Comparison of ENCODE assay signal across 9 mouse cellular contexts in genomic region chr2:153446017-153446408, GRCm38 (mm10). TPM values are rescaled to one million over a fixed set of nuclear protein-coding genes. Genes with fewer than 3 reads are reported as not detected.
DNase-seq lines count a peak whose midpoint lies in the region; ATAC-seq and TF ChIP-seq lines count a peak whose summit lies in the region.
"Had no signal": no experiment of that assay in that cellular context is flagged by ENCODE, and none has a peak within 500 bp of the region (broad histone marks: within the 10 kb centered on the region; RNA-seq: fewer than 3 reads in every experiment).

No protein-coding gene starts in this region.

- peaks cover 17% of the 10 kb centered on the region for H3K27me3 ChIP-seq in spleen, adult 2 months (ENCODE audit: control insufficient read depth, insufficient read depth, low read length)
- no peaks in the 10 kb centered on the region for H3K27me3 ChIP-seq in kidney, adult 2 months (replicated peaks; ENCODE audit: control insufficient read depth, insufficient read depth, low read length)
- peaks cover 32% of the 10 kb centered on the region for H3K27me3 ChIP-seq in liver, embryonic 13.5 days

- H3K9me3 ChIP-seq in liver, embryonic 13.5 days (replicated peaks), result no peaks in the 10 kb centered on the region

- 2% methylated on average over 8 of the region's 8 CpGs for WGBS in spleen, adult 2 months
- under 1% methylated on average over 8 of the region's 8 CpGs for WGBS in kidney, adult 2 months
- under 1% methylated on average over 8 of the region's 8 CpGs for WGBS in liver, embryonic 13.5 days (ENCODE audit: insufficient replicate concordance)

- no peak for TF ChIP-seq POLR2A in spleen, adult 2 months (IDR thresholded peaks at IDR 0.05; ENCODE audit: low read depth, low read length)
- no peak for TF ChIP-seq POLR2A in kidney, adult 2 months (IDR thresholded peaks at IDR 0.05; ENCODE audit: low read depth, low read length)

- peaks cover 1% of the 10 kb centered on the region for H3K4me1 ChIP-seq in spleen, adult 2 months (ENCODE audit: control insufficient read depth, insufficient read depth, insufficient read length)
- peaks cover 7% of the 10 kb centered on the region for H3K4me1 ChIP-seq in kidney, adult 2 months (ENCODE audit: control insufficient read depth, insufficient read depth, low read length)
- H3K4me1 ChIP-seq in liver, embryonic 13.5 days (replicated peaks), result peaks cover 58% of the 10 kb centered on the region

- DNase-seq in spleen, adult 2 months (ENCODE audit: low read depth in 1 of 2, low spot score in 2 of 2), result peak; percentile 22 to 45
- no peak for DNase-seq in spleen, adult 12 weeks (ENCODE audit: low spot score)
- DNase-seq in cerebellum, adult 8-10 months, result peak; percentile 65
- peak; percentile 80 for DNase-seq in kidney, adult 2 months
- DNase-seq in liver, embryonic 13.5 days, result no peak
- DNase-seq in naive thymus-derived CD4-positive, alpha-beta T cell, adult 2 months (ENCODE audit: low read depth), result peak; percentile 85
- DNase-seq in ovary, postnatal 10 days (ENCODE audit: low spot score), result no peak

- no peak overlapping the region for H3K4me3 ChIP-seq in spleen, adult 2 months (ENCODE audit: extremely low read depth, insufficient read depth, insufficient read length)
- H3K4me3 ChIP-seq in kidney, adult 2 months (ENCODE audit: insufficient read depth, low read depth, low read length), result peak overlapping the region; percentile 94
- peak overlapping the region; percentile 71 for H3K4me3 ChIP-seq in liver, embryonic 13.5 days (replicated peaks)

- H3K4me2 ChIP-seq in liver, embryonic 13.5 days, result peak overlapping the region; percentile 99

- no peak overlapping the region for H3K27ac ChIP-seq in spleen, adult 2 months (ENCODE audit: insufficient read depth, low read length)
- H3K27ac ChIP-seq in kidney, adult 2 months (ENCODE audit: insufficient read depth, low read depth, low read length), result no peak overlapping the region
- H3K27ac ChIP-seq in liver, embryonic 13.5 days, result no peak overlapping the region

- H3K9ac ChIP-seq in liver, embryonic 13.5 days, result peak overlapping the region; percentile 80; the same call in 1 of the 2 replicates

- no peak; the same call in 1 of the 2 replicates for TF ChIP-seq CTCF in spleen, adult 2 months (IDR thresholded peaks at IDR 0.05; ENCODE audit: extremely low read depth, insufficient read depth, insufficient read length, insufficient replicate concordance)
- 0 out of 2 replicates have a peak, but pooled peaks have one; percentile 25 for TF ChIP-seq CTCF in kidney, adult 2 months (conservative IDR thresholded peaks at IDR 0.05; ENCODE audit: insufficient read depth, insufficient read length, low read depth, low read length)

- ATAC-seq in granulocyte monocyte progenitor cell, adult 5-6 weeks (replicated peaks; ENCODE audit: poor library complexity, severe bottlenecking), result peak; percentile 30; the same call in 1 of the 2 replicates
- no peak for ATAC-seq in liver, embryonic 13.5 days (ENCODE audit: low read depth)

- H3K36me3 ChIP-seq in spleen, adult 2 months (ENCODE audit: control insufficient read depth, insufficient read depth, low read length), result no peaks in the 10 kb centered on the region
- H3K36me3 ChIP-seq in kidney, adult 2 months (ENCODE audit: control insufficient read depth, insufficient read depth, low read length), result no peaks in the 10 kb centered on the region
- H3K36me3 ChIP-seq in liver, embryonic 13.5 days, result no peaks in the 10 kb centered on the region

RNA-seq across cellular contexts. Expression of gene 4930404H24Rik, which starts 46.6 kb away (rescaled TPM):
- not detected in 2 replicates for polyA plus RNA-seq in spleen, adult 2 months (2012; rRNA removed)
- not detected in 2 replicates for total RNA-seq in granulocyte monocyte progenitor cell, adult 5-6 weeks (2014; fragmentation: Nextera tagmentation)
- not detected in 2 replicates for total RNA-seq in granulocyte monocyte progenitor cell, adult 5-6 weeks (2017)
- not detected in 2 replicates for polyA plus RNA-seq in kidney, adult 2 months (2012; rRNA removed)
- polyA plus RNA-seq in liver, embryonic 13.5 days (2015; fragmentation: Nextera tagmentation; extraction: Ambion mirVana), result not detected in 2 replicates
- polyA plus RNA-seq: gonadal fat pad, adult 2 months had no signal

Comparison
In these comparisons a context has a peak if more than half of its experiments do, and no peak if none do; other contexts are left out.
1. DNase-seq: peak in spleen, adult 2 months (2 of 2), cerebellum, adult 8-10 months (single experiment), kidney, adult 2 months (single experiment) and naive thymus-derived CD4-positive, alpha-beta T cell, adult 2 months (single experiment); none in spleen, adult 12 weeks (single experiment), liver, embryonic 13.5 days (single experiment) and ovary, postnatal 10 days (single experiment).